Mouse (Mus musculus) cerebral cortex, adult 2 months (tissue): Measurements from ENCODE around the gene Dnhd1.

ENCODE experiments used
- whole genome bisulfite sequencing: fragments of 180-500 bp; shearing (Covaris S2); methylation state at CpG from one replicate; pipeline ENCODE4 v1.1.7; 2018; 5-methylcytosine and 5-hydroxymethylcytosine counted together

Gene Dnhd1

DNA sequence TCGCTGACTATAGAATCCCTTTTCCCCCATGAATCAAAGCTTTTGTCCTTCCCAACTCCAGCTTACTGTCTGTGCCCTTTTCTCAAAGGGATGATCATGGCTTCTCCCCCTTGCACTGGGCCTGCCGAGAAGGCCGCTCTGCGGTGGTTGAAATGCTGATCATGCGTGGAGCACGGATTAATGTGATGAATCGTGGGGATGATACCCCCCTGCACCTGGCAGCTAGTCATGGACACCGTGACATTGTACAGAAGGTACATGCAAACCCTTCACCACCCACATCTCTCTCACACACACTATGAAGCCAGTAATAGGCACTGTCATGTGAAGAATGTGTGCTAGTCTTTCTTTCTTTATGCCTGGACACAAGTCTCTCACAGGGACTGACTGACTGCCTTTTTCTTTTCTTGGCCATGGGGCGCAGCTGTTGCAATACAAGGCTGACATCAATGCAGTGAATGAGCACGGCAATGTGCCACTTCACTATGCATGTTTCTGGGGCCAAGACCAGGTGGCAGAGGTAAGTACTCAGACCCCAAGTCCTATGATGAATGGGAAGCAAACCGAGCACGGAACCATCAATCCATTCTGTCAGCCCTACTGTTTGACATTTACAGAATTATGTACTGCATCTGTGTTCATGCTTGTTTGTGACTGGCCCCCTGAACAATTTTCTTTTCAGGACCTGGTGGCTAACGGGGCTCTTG is 89.6 kb downstream of the Dnhd1 start:
- 74% methylated on average over 13 of the region's 13 CpGs for WGBS

GRCm38 (mm10) chr7:105740851-105741250 is 90.2 kb downstream of the Dnhd1 start:
- 69% methylated on average over 6 of the region's 6 CpGs for WGBS

GRCm38 (mm10) chr7:105741978-105742377 is 91.4 kb downstream of the Dnhd1 start:
- WGBS, result 87% methylated on average over 9 of the region's 9 CpGs

DNA sequence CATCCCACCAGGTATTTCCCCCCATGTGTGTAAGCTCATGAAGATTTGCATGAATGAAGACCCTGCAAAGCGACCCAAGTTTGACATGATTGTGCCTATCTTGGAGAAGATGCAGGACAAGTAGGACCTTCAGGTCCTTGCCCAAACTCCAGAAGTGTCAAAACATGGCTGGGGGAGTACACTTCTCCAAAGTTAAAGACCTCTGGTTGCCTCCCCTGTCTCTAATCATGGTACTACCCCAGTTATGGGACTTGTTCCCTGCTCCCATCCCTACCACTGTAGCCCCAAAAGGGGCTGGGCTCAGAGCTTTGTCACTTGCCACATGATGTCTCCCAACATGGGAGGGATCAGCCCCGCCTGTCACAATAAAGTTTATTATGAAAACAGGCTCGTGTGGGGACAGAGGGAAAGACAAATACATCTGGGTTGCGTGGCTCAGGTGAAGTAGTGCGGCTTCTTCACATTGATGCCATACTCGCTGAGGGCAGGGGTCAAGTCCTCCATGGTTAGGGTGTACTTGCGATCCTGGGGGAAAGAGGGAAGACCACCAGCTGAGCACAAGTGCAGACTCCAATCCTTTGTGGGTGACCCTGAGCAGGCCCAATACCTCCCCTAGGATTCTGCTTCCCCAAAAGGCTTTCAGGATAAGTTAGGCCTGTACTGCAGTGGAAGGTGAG is 92.0 kb downstream of the Dnhd1 start:
- 78% methylated on average over 7 of the region's 7 CpGs for WGBS

GRCm38 (mm10) chr7:105743246-105743925 is 92.8 kb downstream of the Dnhd1 start:
- 31% methylated on average over 20 of the region's 20 CpGs for WGBS

DNA sequence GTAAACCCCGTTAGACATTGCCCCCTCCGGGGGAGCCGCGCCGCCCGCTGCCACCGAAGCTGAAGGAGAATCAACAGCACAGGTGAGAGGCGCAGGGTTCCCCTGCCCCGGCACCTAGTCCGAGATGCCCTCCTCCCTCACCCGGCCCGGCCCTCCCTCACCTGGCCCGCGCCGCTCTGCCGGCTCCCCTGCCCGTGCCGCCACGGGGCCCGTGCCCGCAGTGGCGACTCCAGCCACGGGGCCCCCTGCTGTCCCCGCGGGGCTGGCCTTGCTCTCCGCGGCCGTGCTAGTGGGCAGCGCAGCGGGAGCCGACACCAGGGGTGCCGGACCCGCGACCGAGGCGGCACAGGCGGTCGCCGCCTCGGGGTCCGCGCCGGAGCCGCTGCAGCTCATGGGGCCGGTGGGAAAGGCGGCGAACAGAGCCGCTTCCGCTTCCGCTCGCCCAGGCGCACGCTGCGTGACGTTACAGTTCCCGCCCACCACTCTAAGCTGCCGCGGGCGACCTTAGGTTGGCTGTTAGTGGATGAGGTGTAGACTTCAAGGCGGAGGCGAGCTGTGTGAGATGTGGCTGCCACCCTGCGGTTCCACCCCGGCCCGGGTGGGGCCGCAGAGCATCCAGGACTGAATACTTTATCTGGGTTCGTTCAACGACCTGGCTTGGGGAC is 93.4 kb downstream of the Dnhd1 start, which contains the start of gene Taf10:
Gene Taf10, minus strand, starts transcription at position 436 of the 665 bp plus-strand sequence.
- WGBS, result under 1% methylated on average over 67 of the region's 67 CpGs

DNA sequence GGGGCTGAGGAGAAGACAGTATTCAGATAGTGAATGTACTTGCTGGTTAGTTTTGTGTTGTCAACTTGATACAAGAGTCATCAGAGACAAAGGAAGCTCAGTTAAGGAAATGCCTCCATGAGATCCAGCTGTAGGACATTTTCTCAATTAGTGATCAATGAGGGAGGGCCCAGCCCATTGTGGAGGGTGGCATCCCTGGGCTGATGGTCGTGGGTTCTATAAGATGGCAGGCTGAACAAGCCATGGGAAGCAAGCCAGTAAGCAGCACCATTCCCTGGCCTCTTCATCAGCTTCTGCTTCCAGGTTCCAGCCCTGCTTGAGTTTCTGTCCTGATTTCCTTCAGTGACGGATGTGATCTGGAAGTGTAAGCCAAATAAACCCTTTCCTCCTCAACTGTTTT is 97.1 kb downstream of the Dnhd1 start:
- 81% methylated on average over 2 of the region's 2 CpGs for WGBS

GRCm38 (mm10) chr7:105751491-105752433 is 101.1 kb downstream of the Dnhd1 start, which contains the start of gene Tpp1:
Tpp1 (minus strand) TSS chr7:105752235.
- 7% methylated on average over 20 of the region's 20 CpGs for whole genome bisulfite sequencing

DNA sequence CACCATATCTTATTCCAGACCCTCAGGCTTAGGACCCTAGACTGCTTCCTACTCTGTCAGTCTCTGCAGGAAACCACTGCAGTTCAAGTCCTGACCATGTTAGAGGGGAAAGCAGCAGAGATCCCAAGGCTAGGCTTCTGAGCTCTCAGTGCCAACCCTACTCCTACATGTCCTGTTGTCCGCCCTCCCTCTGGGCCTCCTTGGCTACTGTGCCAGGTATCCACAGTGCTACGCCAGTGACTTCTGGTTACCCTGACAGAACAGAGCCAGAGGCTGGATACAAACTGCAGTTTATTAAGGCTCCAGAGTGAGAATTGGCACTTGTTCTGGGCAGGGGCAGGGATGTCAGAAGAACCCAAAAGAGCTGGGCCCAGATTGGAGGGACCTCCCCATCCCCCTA is 102.1 kb downstream of the Dnhd1 start:
- 59% methylated on average over 2 of the region's 2 CpGs for WGBS

DNA sequence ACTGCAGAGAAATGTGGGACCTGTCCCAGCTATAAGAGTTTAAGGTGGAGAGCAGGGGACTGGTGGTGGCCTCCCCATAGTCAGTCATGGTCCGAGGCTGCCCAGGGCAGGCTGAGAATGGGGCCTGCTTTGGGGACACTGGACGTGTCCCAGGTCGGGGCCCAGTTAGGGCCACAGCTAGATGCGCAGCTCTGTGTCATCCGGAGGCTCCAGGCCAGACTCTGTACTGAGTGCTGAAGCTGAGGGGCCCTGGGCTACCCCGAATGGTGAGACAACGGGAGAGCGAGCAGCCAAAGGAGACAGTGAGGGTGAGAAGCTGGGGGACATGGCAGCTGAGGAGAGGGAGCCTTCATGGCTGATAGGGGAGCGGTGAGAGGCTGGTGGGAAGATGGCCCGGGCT is 102.7 kb downstream of the Dnhd1 start:
- 92% methylated on average over 10 of the region's 10 CpGs for whole genome bisulfite sequencing

GRCm38 (mm10) chr7:105761813-105762484 is 111.3 kb downstream of the Dnhd1 start:
- WGBS, result 55% methylated on average over 51 of the region's 51 CpGs

DNA sequence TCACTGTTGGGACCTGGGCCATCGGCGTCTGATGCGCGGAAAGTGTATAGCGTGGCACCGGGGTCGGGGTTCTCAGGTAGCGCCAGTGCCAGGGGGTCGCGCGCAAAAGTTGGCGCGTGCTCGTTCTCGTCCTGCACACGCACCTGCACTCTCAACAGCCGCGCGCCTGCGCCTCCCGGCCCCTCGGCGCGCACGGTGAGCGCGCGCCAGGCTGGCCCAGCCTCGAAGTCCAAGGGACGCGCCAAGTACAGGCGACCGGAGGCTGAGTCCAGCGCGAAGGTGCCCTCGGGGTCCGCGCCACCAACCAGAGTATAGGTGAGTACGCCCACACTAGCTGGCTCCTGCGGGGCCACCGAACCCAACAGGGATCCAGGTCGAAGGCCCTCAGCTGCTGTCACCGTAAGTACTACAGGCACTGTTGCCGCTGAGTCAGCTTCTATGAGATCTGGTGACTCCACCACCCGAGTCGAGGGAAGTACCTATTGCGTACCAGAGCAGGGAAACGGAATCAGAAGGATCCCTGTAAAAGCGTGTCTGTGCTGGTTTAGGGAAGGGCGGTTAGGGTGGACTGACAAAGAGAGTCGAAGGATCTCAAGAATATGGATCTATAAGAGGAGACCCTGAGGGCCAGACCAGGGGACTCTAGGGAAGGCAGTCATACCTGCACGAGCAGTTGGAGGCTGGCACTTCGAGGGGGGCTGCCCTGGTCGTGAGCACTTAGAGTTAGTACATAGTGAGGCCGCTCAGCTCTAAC is 112.1 kb downstream of the Dnhd1 start:
- whole genome bisulfite sequencing, result 59% methylated on average over 55 of the region's 55 CpGs

DNA sequence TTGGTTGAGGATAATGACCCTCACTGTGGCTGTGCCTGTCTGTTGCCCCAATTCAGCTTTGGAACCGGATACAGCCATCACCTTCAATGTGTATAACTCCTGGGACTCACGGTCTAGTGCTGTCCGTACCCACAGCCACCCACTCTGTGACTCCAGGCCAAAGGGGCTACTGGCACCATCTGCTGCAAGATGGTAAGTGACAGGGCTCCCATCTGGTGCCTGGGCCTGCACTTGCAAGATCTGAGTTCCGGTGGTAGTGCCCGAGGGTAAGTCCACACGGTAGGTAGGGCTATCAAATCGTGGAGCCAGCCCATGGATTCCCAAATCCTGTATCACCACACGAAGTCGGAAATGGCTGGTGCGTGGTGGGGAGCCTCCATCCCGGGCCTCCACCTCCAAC is 113.7 kb downstream of the Dnhd1 start:
- 90% methylated on average over 11 of the region's 11 CpGs for WGBS

DNA sequence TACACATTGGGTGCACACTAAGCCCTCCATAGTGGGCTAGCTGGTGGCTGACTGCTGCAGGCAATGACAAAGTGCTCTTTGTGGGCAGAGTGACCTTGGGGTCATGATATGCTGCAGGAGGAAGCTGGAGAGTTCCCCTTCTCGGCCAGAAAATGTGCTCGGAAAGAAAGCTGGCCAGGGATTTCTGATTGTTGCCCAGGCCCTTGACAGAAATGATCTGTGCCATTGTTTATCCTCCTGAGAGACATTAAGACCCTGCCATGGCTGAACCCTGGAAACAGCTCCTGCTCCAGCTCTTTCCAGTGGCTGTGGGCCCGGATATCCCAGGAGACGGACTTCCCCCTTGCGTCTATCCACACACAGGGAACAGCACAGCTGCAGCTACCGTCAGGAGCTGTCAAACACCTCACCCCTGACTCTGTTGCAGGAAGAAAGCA is 117.1 kb downstream of the Dnhd1 start:
- WGBS, result 56% methylated on average over 6 of the region's 6 CpGs

GRCm38 (mm10) chr7:105769959-105770358 is 119.3 kb downstream of the Dnhd1 start:
- 87% methylated on average over 3 of the region's 3 CpGs for WGBS
